Mouse (Mus musculus) adrenal gland, postnatal 36 days (tissue): ENCODE results near the gene Plekhm2. TPM values are rescaled to one million over a fixed set of nuclear protein-coding genes. Genes with fewer than 3 reads are reported as not detected.

Experiments used
- DNase-seq, 2 experiments: peaks; one replicate each; pipeline ENCODE4 v3.0.0; 2021; ENCODE audit warnings: mixed read lengths in 1 of 2
- long read RNA-seq, 2 experiments: library from polyadenylated mRNA; stranded (forward); transcript quantifications; one replicate each; pipeline ENCODE4 v2.0.0; 2021; ENCODE audit warnings: borderline sequencing depth in 2 of 2
- total RNA-seq, 2 experiments: library from RNA; stranded (reverse); gene quantifications; 2 replicates each; pipeline ENCODE4 v1.2.3; 2021

Gene Plekhm2
- 10 to 100 TPM; 46.0 to 65.8 TPM for total RNA-seq
- long read RNA-seq, experiment 1, full-length matches to known transcripts: 10 of 48 reads
- long read RNA-seq, experiment 1, partial matches to known transcripts: 21 of 48 reads
- long read RNA-seq, experiment 1, other reads (novel, unspliced or antisense): 17 of 48 reads
- long read RNA-seq, experiment 2, full-length matches to known transcripts: 6 of 17 reads
- long read RNA-seq, experiment 2, partial matches to known transcripts: 6 of 17 reads
- long read RNA-seq, experiment 2, other reads (novel, unspliced or antisense): 5 of 17 reads

- no peak for DNase-seq
These were observed at the start of gene Plekhm2 for GRCm38 (mm10) chr4:141664799-141665198. Plekhm2 (minus strand) TSS chr4:141664899.

GRCm38 (mm10) chr4:141713598-141714142, 49.0 kb upstream of the Plekhm2 start:
- no peak for DNase-seq

- no peak for DNase-seq
These were observed 46.6 kb upstream of the Plekhm2 start for GRCm38 (mm10) chr4:141711250-141711649.

GRCm38 (mm10) chr4:141708971-141709370, 44.3 kb upstream of the Plekhm2 start:
- DNase-seq: no peak

GRCm38 (mm10) chr4:141708005-141708404, 43.3 kb upstream of the Plekhm2 start:
- no peak for DNase-seq

- peak; percentile 42 to 51 for DNase-seq
These were observed 40.6 kb upstream of the Plekhm2 start for GRCm38 (mm10) chr4:141705331-141705730.

GRCm38 (mm10) chr4:141704625-141705024, 39.9 kb upstream of the Plekhm2 start:
- peak; percentile 37 to 47 for DNase-seq

- DNase-seq: no peak
These were observed 30.0 kb upstream of the Plekhm2 start for GRCm38 (mm10) chr4:141694719-141695118.

GRCm38 (mm10) chr4:141688505-141688904, 23.8 kb upstream of the Plekhm2 start:
- DNase-seq: no peak

GRCm38 (mm10) chr4:141686525-141686924, 21.8 kb upstream of the Plekhm2 start:
- DNase-seq: no peak

GRCm38 (mm10) chr4:141686093-141686492, 21.4 kb upstream of the Plekhm2 start:
- DNase-seq: no peak

GRCm38 (mm10) chr4:141685499-141685898, 20.8 kb upstream of the Plekhm2 start, which contains the start of gene Rsc1a1:
Rsc1a1 (minus strand) TSS chr4:141685599.
- DNase-seq: no peak

GRCm38 (mm10) chr4:141682706-141683230, 18.1 kb upstream of the Plekhm2 start:
- DNase-seq: peak; percentile 78 to 80

- DNase-seq: peak; percentile 74 to 78
These were observed 17.1 kb upstream of the Plekhm2 start for GRCm38 (mm10) chr4:141681767-141682166.

- DNase-seq: no peak
These were observed 16.2 kb upstream of the Plekhm2 start for GRCm38 (mm10) chr4:141680892-141681291.

- no peak for DNase-seq
These were observed 14.3 kb upstream of the Plekhm2 start for GRCm38 (mm10) chr4:141679016-141679415.

- no peak for DNase-seq
These were observed 11.8 kb upstream of the Plekhm2 start for GRCm38 (mm10) chr4:141676462-141676979.

- DNase-seq: no peak
These were observed 7.6 kb upstream of the Plekhm2 start for GRCm38 (mm10) chr4:141672325-141672724.

GRCm38 (mm10) chr4:141671389-141671788, 6.7 kb upstream of the Plekhm2 start:
- DNase-seq: no peak

GRCm38 (mm10) chr4:141669898-141670712, 5.4 kb upstream of the Plekhm2 start:
- DNase-seq: peak; percentile 74 to 80

- peak; percentile 89 to 92 for DNase-seq
These were observed 521 bp downstream of the Plekhm2 start for GRCm38 (mm10) chr4:141664011-141664745.
